Mouse (Mus musculus) cerebellum, adult 2 months (tissue): ENCODE data around the gene Git2.

Experiments
- CTCF ChIP-seq: fragments of 200-500 bp; IDR thresholded peaks from 2 replicates; pipeline ENCODE4 v1.5.1; 2011; ENCODE audit warnings: low read depth, mild to moderate bottlenecking, control low read depth, low read length, moderate library complexity, borderline replicate concordance; ENCODE audit not compliant: insufficient read depth
- POLR2A ChIP-seq: fragments of 200-500 bp; IDR thresholded peaks from 2 replicates; pipeline ENCODE4 v1.6.1; 2011; ENCODE audit warnings: low read length, control low read depth, borderline replicate concordance; ENCODE audit not compliant: insufficient read depth

- TF ChIP-seq POLR2A (no peak), CTCF (no peak)
Observed at GRCm38 (mm10) chr5:114771796-114772195, 3.5 kb downstream of the Git2 start.
